Mouse (Mus musculus): ENCODE data around the gene Igf1r. TPM values are rescaled to one million over a fixed set of nuclear protein-coding genes. Genes with fewer than 3 reads are reported as not detected.

The Igf1r gene
- polyA plus RNA-seq, 1 experiment from 2014 or later, result 16.1 TPM

- ATAC-seq (ENCODE audit: insufficient read depth, low FRiP score, low read depth), result no peak
- Histone ChIP-seq H3K9me3 (no peaks in the 10 kb centered on the region), H3K4me3 (replicated peaks) (no peak overlapping the region), H3K9ac (no peak overlapping the region), H3K27me3 (replicated peaks) (no peaks in the 10 kb centered on the region), H3K4me1 (0 out of 2 replicates have a peak, but pooled peaks cover 4% of the 10 kb centered on the region), H3K36me3 (peaks cover 39% of the 10 kb centered on the region), H3K27ac (no peak overlapping the region), H3K4me2 (no peak overlapping the region)
- 65% methylated on average over 15 of the region's 15 CpGs for WGBS
Observed at GRCm38 (mm10) chr7:68193958-68194695, 241.5 kb downstream of the Igf1r start.

- H3K4me2 ChIP-seq, result no peak overlapping the region
- 93% methylated on average over 7 of the region's 7 CpGs for WGBS
- ATAC-seq (ENCODE audit: insufficient read depth, low FRiP score, low read depth), result no peak
- no peak overlapping the region for H3K4me3 ChIP-seq (replicated peaks)
- H3K27ac ChIP-seq, result no peak overlapping the region
- no peaks in the 10 kb centered on the region for H3K9me3 ChIP-seq
- no peaks in the 10 kb centered on the region for H3K4me1 ChIP-seq
- H3K36me3 ChIP-seq, result peaks cover 20% of the 10 kb centered on the region
- no peaks in the 10 kb centered on the region for H3K27me3 ChIP-seq (replicated peaks)
- no peak overlapping the region for H3K9ac ChIP-seq
Observed at GRCm38 (mm10) chr7:68199609-68200008, 247.0 kb downstream of the Igf1r start.

DNA sequence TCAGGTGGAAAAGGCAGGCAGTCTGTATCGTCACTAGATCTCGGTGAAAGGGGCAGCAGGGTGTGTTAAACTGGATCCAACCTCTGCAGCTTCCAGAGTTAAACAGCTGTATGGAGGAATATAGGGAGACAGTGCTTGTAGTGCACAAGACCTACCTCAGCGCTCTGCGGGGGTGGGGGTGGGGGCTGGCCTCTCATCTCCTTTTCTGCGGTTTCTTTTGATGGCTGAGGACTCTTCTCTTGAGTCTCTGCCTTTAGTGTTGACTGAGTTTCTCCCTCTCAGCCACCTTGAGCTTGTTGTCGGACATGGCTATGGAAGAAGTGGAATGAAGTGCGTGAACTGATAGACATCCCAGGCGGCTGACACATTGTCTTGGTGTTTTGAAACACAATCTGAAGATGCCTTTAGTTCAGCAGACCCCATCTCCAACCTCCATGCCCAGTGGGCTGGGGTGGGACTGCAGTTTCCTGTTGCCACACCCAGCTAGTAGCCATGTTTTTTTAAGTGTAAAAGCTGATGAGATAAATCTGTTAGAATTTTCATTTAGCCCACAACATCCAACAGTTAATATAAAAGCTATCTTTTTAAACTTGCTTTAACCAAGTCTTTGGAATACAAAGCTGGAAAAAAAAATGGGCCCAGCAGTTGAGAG, 253.3 kb downstream of the Igf1r start:
- Histone ChIP-seq H3K9me3 (no peaks in the 10 kb centered on the region), H3K4me3 (replicated peaks) (no peak overlapping the region), H3K4me1 (no peaks in the 10 kb centered on the region), H3K9ac (no peak overlapping the region), H3K4me2 (no peak overlapping the region), H3K36me3 (peaks cover 35% of the 10 kb centered on the region), H3K27ac (no peak overlapping the region), H3K27me3 (replicated peaks) (no peaks in the 10 kb centered on the region)
- 94% methylated on average over 8 of the region's 8 CpGs for WGBS
- no peak for ATAC-seq (ENCODE audit: insufficient read depth, low FRiP score, low read depth)

DNA sequence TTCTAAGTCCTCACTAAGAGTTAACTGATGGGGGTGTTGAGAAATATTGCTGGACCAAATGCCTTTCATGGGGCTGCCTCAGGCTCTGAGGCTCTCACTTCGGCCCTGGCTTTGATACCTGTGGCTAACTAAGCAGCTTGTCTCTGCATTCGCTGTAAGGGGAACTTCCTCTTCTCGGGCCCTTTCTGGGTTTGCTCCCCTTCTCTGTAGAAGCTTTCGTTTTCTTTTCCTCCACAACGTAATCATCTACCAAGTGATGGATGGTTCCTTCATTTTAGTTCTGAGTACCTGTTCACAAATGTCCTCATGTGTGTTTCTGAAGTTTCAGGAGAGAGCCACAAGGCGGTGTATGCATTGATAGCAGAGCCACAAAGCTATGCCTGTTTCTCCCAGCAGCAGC, 256.4 kb downstream of the Igf1r start:
- ATAC-seq (ENCODE audit: insufficient read depth, low FRiP score, low read depth), result no peak

GRCm38 (mm10) chr7:68210417-68210816, 257.8 kb downstream of the Igf1r start:
- no peaks in the 10 kb centered on the region for H3K27me3 ChIP-seq (replicated peaks)
- 69% methylated on average over 4 of the region's 4 CpGs for WGBS
- no peaks in the 10 kb centered on the region for H3K4me1 ChIP-seq
- no peak for ATAC-seq (ENCODE audit: insufficient read depth, low FRiP score, low read depth)
- peaks cover 43% of the 10 kb centered on the region for H3K36me3 ChIP-seq
- no peak overlapping the region for H3K4me3 ChIP-seq (replicated peaks)
- H3K27ac ChIP-seq, result no peak overlapping the region
- H3K4me2 ChIP-seq, result no peak overlapping the region
- no peak overlapping the region for H3K9ac ChIP-seq
- no peaks in the 10 kb centered on the region for H3K9me3 ChIP-seq

More for the DNA sequence above, 256.4 kb downstream of the Igf1r start:
- Histone ChIP-seq H3K4me3 (replicated peaks) (no peak overlapping the region), H3K27me3 (replicated peaks) (no peaks in the 10 kb centered on the region), H3K4me2 (no peak overlapping the region), H3K9me3 (no peaks in the 10 kb centered on the region), H3K4me1 (no peaks in the 10 kb centered on the region), H3K27ac (no peak overlapping the region), H3K9ac (no peak overlapping the region), H3K36me3 (peaks cover 37% of the 10 kb centered on the region)
- WGBS, result 83% methylated on average over 6 of the region's 6 CpGs

DNA sequence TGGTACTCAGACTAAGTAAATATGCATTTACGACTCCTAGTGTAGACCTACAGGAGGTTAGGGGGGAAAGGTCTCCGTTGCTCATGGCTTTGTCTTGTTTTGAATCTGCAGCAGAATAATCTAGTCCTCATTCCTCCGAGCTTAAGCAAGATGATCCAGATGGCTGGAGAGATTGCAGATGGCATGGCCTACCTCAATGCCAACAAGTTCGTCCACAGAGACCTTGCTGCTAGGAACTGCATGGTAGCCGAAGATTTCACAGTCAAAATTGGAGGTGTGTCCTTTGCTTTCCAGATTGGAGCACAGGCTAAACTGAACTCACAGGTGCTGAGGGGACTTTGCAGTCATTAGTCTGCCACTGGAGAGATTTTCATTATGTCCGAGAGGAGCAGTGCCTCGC, 259.3 kb downstream of the Igf1r start:
- no peak for ATAC-seq (ENCODE audit: insufficient read depth, low FRiP score, low read depth)
- peaks cover 52% of the 10 kb centered on the region for H3K36me3 ChIP-seq

GRCm38 (mm10) chr7:68213842-68214241, 261.2 kb downstream of the Igf1r start:
- Histone ChIP-seq H3K4me2 (no peak overlapping the region), H3K27me3 (replicated peaks) (no peaks in the 10 kb centered on the region), H3K4me3 (replicated peaks) (no peak overlapping the region), H3K27ac (no peak overlapping the region), H3K9ac (no peak overlapping the region), H3K4me1 (no peaks in the 10 kb centered on the region), H3K9me3 (no peaks in the 10 kb centered on the region), H3K36me3 (peaks cover 44% of the 10 kb centered on the region)
- WGBS, result 84% methylated on average over 5 of the region's 5 CpGs
- ATAC-seq (ENCODE audit: insufficient read depth, low FRiP score, low read depth), result no peak

More for the DNA sequence above, 259.3 kb downstream of the Igf1r start:
- Histone ChIP-seq H3K4me1 (no peaks in the 10 kb centered on the region), H3K9me3 (no peaks in the 10 kb centered on the region), H3K4me3 (replicated peaks) (no peak overlapping the region), H3K4me2 (no peak overlapping the region), H3K27ac (no peak overlapping the region), H3K27me3 (replicated peaks) (no peaks in the 10 kb centered on the region), H3K9ac (no peak overlapping the region)
- WGBS, result 78% methylated on average over 7 of the region's 7 CpGs

- ATAC-seq (ENCODE audit: insufficient read depth, low FRiP score, low read depth), result no peak
- Histone ChIP-seq H3K9ac (no peak overlapping the region), H3K4me1 (no peaks in the 10 kb centered on the region), H3K27ac (no peak overlapping the region), H3K27me3 (replicated peaks) (no peaks in the 10 kb centered on the region), H3K36me3 (peaks cover 42% of the 10 kb centered on the region), H3K4me2 (no peak overlapping the region), H3K9me3 (no peaks in the 10 kb centered on the region), H3K4me3 (replicated peaks) (no peak overlapping the region)
- WGBS, result 85% methylated on average over 18 of the region's 18 CpGs
Observed at GRCm38 (mm10) chr7:68215522-68216070, 263.0 kb downstream of the Igf1r start.

DNA sequence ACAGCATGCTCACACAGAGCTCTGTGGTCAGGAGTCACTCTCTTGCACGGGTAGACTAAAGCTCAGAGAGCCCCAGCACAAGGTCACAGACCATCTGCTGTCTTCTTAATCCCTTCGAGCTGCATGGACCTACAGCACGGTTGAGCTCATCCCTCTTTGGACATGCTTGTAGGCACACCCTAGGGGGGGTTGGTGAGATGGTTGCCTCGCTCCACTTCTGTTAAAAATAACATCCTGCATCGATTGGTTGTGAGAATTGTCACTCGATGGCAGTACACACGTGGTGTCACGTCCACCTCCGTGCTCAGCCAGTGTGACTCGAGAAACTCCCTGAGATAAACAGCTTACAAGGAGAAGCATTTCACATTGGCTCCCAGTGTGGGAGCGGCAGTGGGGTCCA, 266.3 kb downstream of the Igf1r start:
- no peak overlapping the region for H3K27ac ChIP-seq
- peaks cover 33% of the 10 kb centered on the region for H3K36me3 ChIP-seq
- H3K4me2 ChIP-seq, result no peak overlapping the region
- H3K9me3 ChIP-seq, result no peaks in the 10 kb centered on the region
- H3K9ac ChIP-seq, result no peak overlapping the region
- no peak overlapping the region for H3K4me3 ChIP-seq (replicated peaks)
- ATAC-seq (ENCODE audit: insufficient read depth, low FRiP score, low read depth), result no peak
- H3K27me3 ChIP-seq (replicated peaks), result no peaks in the 10 kb centered on the region
- no peaks in the 10 kb centered on the region for H3K4me1 ChIP-seq
- WGBS, result 90% methylated on average over 11 of the region's 11 CpGs

DNA sequence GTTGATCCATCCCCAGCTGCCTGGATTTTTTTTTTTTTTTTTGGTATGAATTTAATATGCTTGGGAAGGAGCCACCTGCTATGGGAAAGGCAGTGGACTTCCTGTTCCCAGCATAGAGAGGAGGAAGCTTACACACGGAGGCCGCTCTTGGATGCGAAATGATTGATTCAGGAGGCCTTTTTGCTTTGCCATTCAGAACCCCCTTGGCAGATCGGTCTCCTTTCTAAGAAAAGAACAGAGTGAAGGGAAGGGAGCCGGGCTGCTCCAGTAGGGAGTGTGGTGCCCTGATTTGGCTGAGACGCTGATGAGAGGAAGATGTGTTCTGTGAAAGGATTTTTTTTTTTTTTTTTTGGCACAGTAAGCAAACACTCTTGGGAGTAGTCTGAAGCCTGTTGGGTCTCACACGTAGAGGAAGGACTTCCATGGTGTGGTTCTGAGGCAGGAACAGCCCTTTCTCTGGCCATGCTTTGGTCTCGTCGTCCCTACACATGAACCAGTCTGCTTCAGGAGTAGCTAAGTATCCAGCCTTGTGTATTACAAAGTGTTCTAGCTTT, 269.1 kb downstream of the Igf1r start:
- Histone ChIP-seq H3K9me3 (no peaks in the 10 kb centered on the region), H3K4me2 (no peak overlapping the region), H3K9ac (no peak overlapping the region), H3K36me3 (peaks cover 34% of the 10 kb centered on the region), H3K27ac (no peak overlapping the region), H3K4me1 (no peaks in the 10 kb centered on the region), H3K4me3 (replicated peaks) (no peak overlapping the region), H3K27me3 (replicated peaks) (no peaks in the 10 kb centered on the region)
- ATAC-seq (ENCODE audit: insufficient read depth, low FRiP score, low read depth), result no peak
- WGBS, result 75% methylated on average over 9 of the region's 9 CpGs

GRCm38 (mm10) chr7:68223356-68223808, 270.8 kb downstream of the Igf1r start:
- Histone ChIP-seq H3K4me2 (no peak overlapping the region), H3K9ac (no peak overlapping the region), H3K4me1 (no peaks in the 10 kb centered on the region), H3K9me3 (no peaks in the 10 kb centered on the region), H3K27me3 (replicated peaks) (no peaks in the 10 kb centered on the region), H3K27ac (0 out of 2 replicates have a peak overlapping the region, but pooled peaks have one; percentile 2), H3K36me3 (peaks cover 27% of the 10 kb centered on the region), H3K4me3 (replicated peaks) (no peak overlapping the region)
- ATAC-seq (ENCODE audit: insufficient read depth, low FRiP score, low read depth), result peak; percentile 47; the same call in 1 of the 2 replicates
- 50% methylated on average over 13 of the region's 13 CpGs for WGBS

- Histone ChIP-seq H3K27me3 (replicated peaks) (no peaks in the 10 kb centered on the region), H3K4me1 (no peaks in the 10 kb centered on the region), H3K27ac (no peak overlapping the region), H3K4me3 (replicated peaks) (no peak overlapping the region), H3K4me2 (no peak overlapping the region), H3K36me3 (peaks cover 26% of the 10 kb centered on the region), H3K9ac (no peak overlapping the region), H3K9me3 (no peaks in the 10 kb centered on the region)
- WGBS, result 93% methylated on average over 5 of the region's 5 CpGs
- no peak for ATAC-seq (ENCODE audit: insufficient read depth, low FRiP score, low read depth)
Observed at GRCm38 (mm10) chr7:68224006-68224405, 271.4 kb downstream of the Igf1r start.

Data from stomach, embryonic 15.5 days (tissue).